Mouse (Mus musculus): Measurements from ENCODE around the gene Cfap97d1. TPM values are rescaled to one million over a fixed set of nuclear protein-coding genes. Genes with fewer than 3 reads are reported as not detected.

Cfap97d1 gene
- polyA plus RNA-seq, 1 experiment from 2014 or later, result not detected

GRCm38 (mm10) chr11:101995938-101996337 lies 11.9 kb downstream of the Cfap97d1 start:
- 79% methylated on average over 7 of the region's 7 CpGs for WGBS (ENCODE audit: insufficient replicate concordance)
- Histone ChIP-seq H3K4me3 (ENCODE audit: low read depth, low read length) (no peak overlapping the region), H3K27me3 (ENCODE audit: insufficient read depth, low read length) (no peaks in the 10 kb centered on the region), H3K9ac (replicated peaks) (no peak overlapping the region), H3K4me1 (ENCODE audit: insufficient read depth) (0 out of 2 replicates have a peak, but pooled peaks cover 4% of the 10 kb centered on the region), H3K36me3 (replicated peaks; ENCODE audit: insufficient read depth, low read length) (no peaks in the 10 kb centered on the region), H3K27ac (ENCODE audit: low read depth) (no peak overlapping the region), H3K4me2 (ENCODE audit: low read depth, low read length) (no peak overlapping the region), H3K9me3 (ENCODE audit: low read length) (no peaks in the 10 kb centered on the region)
- ATAC-seq (no peak), DNase-seq (no peak)
- no peak for TF ChIP-seq EP300 (IDR thresholded peaks at IDR 0.05; ENCODE audit: low read depth)
- no peak for TF ChIP-seq CTCF (IDR thresholded peaks at IDR 0.05; ENCODE audit: low read depth)

GRCm38 (mm10) chr11:101998258-101998657 lies 14.2 kb downstream of the Cfap97d1 start:
- DNase-seq (no peak), ATAC-seq (0 out of 2 replicates have a peak, but pooled peaks have one; percentile 2)
- peak overlapping the region; percentile 16; the same call in 1 of the 2 replicates for H3K27ac ChIP-seq (ENCODE audit: low read depth)
- H3K9ac ChIP-seq (replicated peaks), result no peak overlapping the region
- no peaks in the 10 kb centered on the region for H3K36me3 ChIP-seq (replicated peaks; ENCODE audit: insufficient read depth, low read length)
- H3K27me3 ChIP-seq (ENCODE audit: insufficient read depth, low read length), result no peaks in the 10 kb centered on the region
- no peaks in the 10 kb centered on the region for H3K9me3 ChIP-seq (ENCODE audit: low read length)
- WGBS (ENCODE audit: insufficient replicate concordance), result 48% methylated on average over 5 of the region's 5 CpGs
- H3K4me2 ChIP-seq (ENCODE audit: low read depth, low read length), result no peak overlapping the region
- no peak overlapping the region for H3K4me3 ChIP-seq (ENCODE audit: low read depth, low read length)
- TF ChIP-seq CTCF (IDR thresholded peaks at IDR 0.05; ENCODE audit: low read depth) (no peak), EP300 (IDR thresholded peaks at IDR 0.05; ENCODE audit: low read depth) (no peak)
- H3K4me1 ChIP-seq (ENCODE audit: insufficient read depth), result 0 out of 2 replicates have a peak, but pooled peaks cover 4% of the 10 kb centered on the region

GRCm38 (mm10) chr11:101999466-101999865 lies 15.4 kb downstream of the Cfap97d1 start:
- Histone ChIP-seq H3K36me3 (replicated peaks; ENCODE audit: insufficient read depth, low read length) (no peaks in the 10 kb centered on the region), H3K27me3 (ENCODE audit: insufficient read depth, low read length) (no peaks in the 10 kb centered on the region), H3K4me3 (ENCODE audit: low read depth, low read length) (no peak overlapping the region), H3K4me1 (ENCODE audit: insufficient read depth) (no peaks in the 10 kb centered on the region), H3K4me2 (ENCODE audit: low read depth, low read length) (no peak overlapping the region), H3K9ac (replicated peaks) (no peak overlapping the region), H3K27ac (ENCODE audit: low read depth) (peak overlapping the region; percentile 5; the same call in 1 of the 2 replicates), H3K9me3 (ENCODE audit: low read length) (no peaks in the 10 kb centered on the region)
- ATAC-seq (peak; percentile 79), DNase-seq (no peak)
- TF ChIP-seq CTCF (IDR thresholded peaks at IDR 0.05; ENCODE audit: low read depth) (no peak), EP300 (IDR thresholded peaks at IDR 0.05; ENCODE audit: low read depth) (peak; percentile 61; the same call in 1 of the 2 replicates)
- WGBS (ENCODE audit: insufficient replicate concordance), result 59% methylated on average over 4 of the region's 4 CpGs

- Histone ChIP-seq H3K9me3 (ENCODE audit: low read length) (no peaks in the 10 kb centered on the region), H3K9ac (replicated peaks) (no peak overlapping the region), H3K4me1 (ENCODE audit: insufficient read depth) (no peaks in the 10 kb centered on the region), H3K4me3 (ENCODE audit: low read depth, low read length) (no peak overlapping the region), H3K4me2 (ENCODE audit: low read depth, low read length) (no peak overlapping the region), H3K36me3 (replicated peaks; ENCODE audit: insufficient read depth, low read length) (no peaks in the 10 kb centered on the region), H3K27ac (ENCODE audit: low read depth) (no peak overlapping the region), H3K27me3 (ENCODE audit: insufficient read depth, low read length) (no peaks in the 10 kb centered on the region)
- no peak for ATAC-seq
- TF ChIP-seq CTCF (IDR thresholded peaks at IDR 0.05; ENCODE audit: low read depth), result peak; percentile 55
- TF ChIP-seq EP300 (IDR thresholded peaks at IDR 0.05; ENCODE audit: low read depth), result no peak
- 81% methylated on average over 8 of the region's 8 CpGs for WGBS (ENCODE audit: insufficient replicate concordance)
- no peak for DNase-seq
Observed at GRCm38 (mm10) chr11:102004251-102004650, 20.2 kb downstream of the Cfap97d1 start.

GRCm38 (mm10) chr11:102006271-102006670 lies 22.2 kb downstream of the Cfap97d1 start:
- H3K4me1 ChIP-seq (ENCODE audit: insufficient read depth), result no peaks in the 10 kb centered on the region
- no peaks in the 10 kb centered on the region for H3K9me3 ChIP-seq (ENCODE audit: low read length)
- 69% methylated on average over 9 of the region's 9 CpGs for WGBS (ENCODE audit: insufficient replicate concordance)
- peak overlapping the region; percentile 34; the same call in 1 of the 2 replicates for H3K27ac ChIP-seq (ENCODE audit: low read depth)
- no peak overlapping the region for H3K9ac ChIP-seq (replicated peaks)
- H3K4me3 ChIP-seq (ENCODE audit: low read depth, low read length), result no peak overlapping the region
- ATAC-seq (peak; percentile 62), DNase-seq (no peak)
- H3K4me2 ChIP-seq (ENCODE audit: low read depth, low read length), result no peak overlapping the region
- TF ChIP-seq CTCF (IDR thresholded peaks at IDR 0.05; ENCODE audit: low read depth) (no peak), EP300 (IDR thresholded peaks at IDR 0.05; ENCODE audit: low read depth) (no peak)
- H3K36me3 ChIP-seq (replicated peaks; ENCODE audit: insufficient read depth, low read length), result no peaks in the 10 kb centered on the region
- no peaks in the 10 kb centered on the region for H3K27me3 ChIP-seq (ENCODE audit: insufficient read depth, low read length)

GRCm38 (mm10) chr11:102006688-102007087 lies 22.6 kb downstream of the Cfap97d1 start:
- Histone ChIP-seq H3K27ac (ENCODE audit: low read depth) (no peak overlapping the region), H3K9me3 (ENCODE audit: low read length) (no peaks in the 10 kb centered on the region), H3K4me1 (ENCODE audit: insufficient read depth) (no peaks in the 10 kb centered on the region), H3K27me3 (ENCODE audit: insufficient read depth, low read length) (no peaks in the 10 kb centered on the region), H3K36me3 (replicated peaks; ENCODE audit: insufficient read depth, low read length) (no peaks in the 10 kb centered on the region), H3K4me3 (ENCODE audit: low read depth, low read length) (no peak overlapping the region), H3K4me2 (ENCODE audit: low read depth, low read length) (no peak overlapping the region), H3K9ac (replicated peaks) (no peak overlapping the region)
- DNase-seq (no peak), ATAC-seq (no peak)
- 70% methylated on average over 5 of the region's 5 CpGs for WGBS (ENCODE audit: insufficient replicate concordance)
- TF ChIP-seq CTCF (IDR thresholded peaks at IDR 0.05; ENCODE audit: low read depth), result no peak
- TF ChIP-seq EP300 (IDR thresholded peaks at IDR 0.05; ENCODE audit: low read depth), result no peak

Data from liver, postnatal 0 days (tissue).